Mouse (Mus musculus) embryonic facial prominence, embryonic 13.5 days (tissue): ENCODE data around the gene Ctc1. TPM values are rescaled to one million over a fixed set of nuclear protein-coding genes. Genes with fewer than 3 reads are reported as not detected.

Source experiments
- ATAC-seq: fragments of 200-750 bp; cut with Nextera tagmentation; 2 replicates; pipeline ENCODE4 v1.8.0; 2017; ENCODE audit warnings: low read depth; ENCODE audit not compliant: insufficient number of reproducible peaks, insufficient read depth, low FRiP score, low TSS enrichment
- H3K27ac ChIP-seq: fragments of 300-500 bp; sonication (generic); 2 replicates; pipeline ENCODE4 v1.5.1; 2015; ENCODE audit warnings: moderate library complexity, mild to moderate bottlenecking, inconsistent platforms
- H3K27me3 ChIP-seq: fragments of 300-500 bp; sonication (generic); 2 replicates; pipeline ENCODE4 v1.6.1; 2015; ENCODE audit warnings: mild to moderate bottlenecking, inconsistent platforms
- H3K36me3 ChIP-seq: fragments of 300-500 bp; sonication (generic); 2 replicates; pipeline ENCODE4 v1.6.1; 2015; ENCODE audit warnings: mild to moderate bottlenecking, inconsistent platforms
- H3K4me1 ChIP-seq: fragments of 300-500 bp; sonication (generic); 2 replicates; pipeline ENCODE4 v1.6.1; 2015; ENCODE audit warnings: inconsistent platforms
- H3K4me2 ChIP-seq: fragments of 300-500 bp; sonication (generic); 2 replicates; pipeline ENCODE4 v1.6.1; 2015; ENCODE audit warnings: moderate library complexity, mild to moderate bottlenecking, inconsistent platforms
- H3K4me3 ChIP-seq: fragments of 300-500 bp; sonication (generic); 2 replicates; pipeline ENCODE4 v1.5.1; 2015; ENCODE audit warnings: mild to moderate bottlenecking, inconsistent platforms
- H3K9ac ChIP-seq: fragments of 300-500 bp; sonication (generic); 2 replicates; pipeline ENCODE4 v1.6.1; 2015; ENCODE audit warnings: mild to moderate bottlenecking, inconsistent platforms
- H3K9me3 ChIP-seq: fragments of 300-500 bp; sonication (generic); 2 replicates; pipeline ENCODE4 v1.6.1; 2016; ENCODE audit warnings: inconsistent platforms
- WGBS: fragments of 180-500 bp; shearing (Covaris S2); methylation state at CpG from one replicate; pipeline ENCODE4 v1.1.7; 2015; ENCODE audit warnings: mixed read lengths; 5-methylcytosine and 5-hydroxymethylcytosine counted together
- polyA plus RNA-seq: library from polyadenylated mRNA; unstranded; fragments of >200 nt; fragmentation: Nextera tagmentation; extraction: Ambion mirVana; gene quantifications from 2 replicates; pipeline ENCODE4 v1.2.1, GENCODE M21; 2015

Gene Ctc1
- polyA plus RNA-seq, 1 experiment from 2014 or later: 53.5 TPM

DNA sequence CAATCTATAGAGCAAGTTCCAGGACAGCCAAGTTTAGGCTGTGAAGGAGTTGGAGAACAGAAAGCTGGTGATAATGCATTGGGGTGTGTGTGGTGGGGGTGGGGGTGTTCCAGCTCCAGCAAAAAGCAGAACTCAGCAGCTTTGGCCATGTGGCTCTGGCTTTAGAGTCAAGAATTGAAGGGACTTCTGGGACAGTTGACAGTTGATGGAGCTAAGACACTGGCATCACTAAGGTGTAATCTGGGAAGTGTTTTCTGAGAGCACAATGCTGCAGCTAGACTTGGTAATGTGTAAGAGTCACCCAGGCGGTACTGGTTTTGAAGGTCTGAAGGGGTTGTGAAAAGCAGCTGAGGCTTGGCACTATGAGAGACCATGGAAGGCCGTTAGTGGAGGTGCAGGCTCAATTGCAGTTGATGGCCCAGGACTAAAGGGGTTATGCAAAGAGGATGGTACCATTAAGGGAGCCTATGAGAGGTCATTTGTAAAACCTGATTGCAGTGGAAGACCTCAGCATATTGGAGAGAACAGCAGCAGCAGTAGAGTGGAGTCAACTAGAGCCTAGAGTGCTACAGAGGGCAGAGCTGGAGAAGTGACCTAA lies 37.2 kb downstream of the Ctc1 start:
- WGBS: 92% methylated on average over 2 of the region's 2 CpGs
- H3K4me1 ChIP-seq: peaks cover 15% of the 10 kb centered on the region
- no peak overlapping the region for H3K9ac ChIP-seq
- H3K9me3 ChIP-seq: no peaks in the 10 kb centered on the region
- H3K36me3 ChIP-seq: peaks cover 51% of the 10 kb centered on the region
- no peaks in the 10 kb centered on the region for H3K27me3 ChIP-seq
- H3K4me2 ChIP-seq: no peak overlapping the region
- H3K4me3 ChIP-seq: no peak overlapping the region
- H3K27ac ChIP-seq: no peak overlapping the region
- no peak for ATAC-seq

DNA sequence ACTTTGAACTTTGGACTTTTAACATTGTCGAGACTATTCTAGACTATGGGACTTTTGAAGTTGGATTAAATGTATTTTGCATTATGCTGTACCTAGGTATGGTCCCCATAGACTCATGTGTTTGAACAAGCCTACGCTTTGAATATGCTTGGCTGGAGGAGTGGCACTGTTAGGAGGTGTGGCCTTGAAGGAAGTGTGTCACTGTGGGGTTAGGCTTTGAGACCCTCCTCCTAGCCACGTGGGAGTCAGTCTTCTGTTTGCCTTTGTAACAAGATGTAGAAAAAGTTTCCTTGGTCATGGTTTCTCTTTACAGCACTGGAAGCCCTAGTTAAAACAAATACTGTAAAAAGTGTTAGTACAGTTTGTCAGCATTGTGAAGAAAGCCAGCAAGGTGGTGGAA lies 38.1 kb downstream of the Ctc1 start:
- H3K4me3 ChIP-seq: no peak overlapping the region
- peaks cover 15% of the 10 kb centered on the region for H3K4me1 ChIP-seq
- H3K4me2 ChIP-seq: no peak overlapping the region
- 78% methylated on average over 3 of the region's 3 CpGs for WGBS
- peaks cover 42% of the 10 kb centered on the region for H3K36me3 ChIP-seq
- no peak overlapping the region for H3K9ac ChIP-seq
- H3K27me3 ChIP-seq: no peaks in the 10 kb centered on the region
- H3K9me3 ChIP-seq: no peaks in the 10 kb centered on the region
- no peak for ATAC-seq
- H3K27ac ChIP-seq: no peak overlapping the region

DNA sequence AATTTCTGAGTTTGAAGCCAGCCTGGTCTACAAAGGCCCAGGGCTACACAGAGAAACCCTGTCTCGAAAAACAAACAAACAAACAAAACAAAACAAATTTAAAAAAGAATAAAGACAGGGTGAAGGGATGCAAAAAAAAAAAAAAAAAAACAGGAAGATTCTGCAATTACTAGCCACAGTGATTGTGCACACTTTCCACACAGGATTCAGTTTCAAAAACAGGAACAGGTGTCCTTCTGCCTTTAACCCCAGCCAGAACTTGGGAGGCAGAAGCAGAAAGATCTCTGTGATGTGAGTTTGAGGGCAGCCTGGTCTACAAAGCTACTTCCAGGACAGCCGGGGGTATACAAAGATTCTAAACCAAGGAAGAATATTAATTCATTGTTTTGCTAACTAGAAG lies 42.6 kb downstream of the Ctc1 start:
- Histone ChIP-seq H3K36me3 (peaks cover 12% of the 10 kb centered on the region), H3K27me3 (no peaks in the 10 kb centered on the region), H3K4me1 (peaks cover 24% of the 10 kb centered on the region), H3K4me3 (peak overlapping the region; percentile 81), H3K9me3 (no peaks in the 10 kb centered on the region), H3K4me2 (peak overlapping the region; percentile 84), H3K9ac (peak overlapping the region; percentile 76), H3K27ac (peak overlapping the region; percentile 87; the same call in 1 of the 2 replicates)
- 69% methylated on average over 2 of the region's 2 CpGs for WGBS
- ATAC-seq: no peak

DNA sequence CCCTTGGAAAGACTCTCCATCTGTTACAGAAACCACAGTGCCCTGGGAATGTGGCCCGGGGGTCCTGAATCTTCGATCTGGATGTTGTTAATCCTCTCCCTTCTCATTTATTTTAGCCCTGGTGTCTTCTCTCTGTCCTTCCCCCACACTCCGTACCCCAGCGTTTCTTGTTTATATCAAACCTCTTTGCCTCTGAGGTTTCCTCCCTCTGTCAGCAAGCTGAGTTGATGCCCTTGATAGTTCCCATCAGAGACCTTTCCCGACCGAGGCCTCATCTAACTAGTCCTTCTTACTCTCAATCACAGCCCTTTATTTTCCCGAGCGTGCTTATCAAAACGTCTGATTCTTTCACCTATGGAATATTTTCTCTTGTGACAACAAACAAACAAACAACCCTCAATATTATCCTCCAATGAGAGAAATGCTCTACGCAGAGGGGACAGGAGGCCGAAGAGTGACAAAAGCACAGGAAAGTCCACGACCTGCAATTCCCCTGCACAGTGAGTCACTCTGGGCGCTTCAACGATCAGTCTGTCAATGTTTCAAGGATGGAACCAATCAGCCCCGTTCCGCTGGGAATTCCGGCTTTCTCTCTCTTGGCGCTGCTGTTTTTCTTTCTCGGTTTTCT lies 43.1 kb downstream of the Ctc1 start:
- WGBS: under 1% methylated on average over 19 of the region's 19 CpGs
- H3K27ac ChIP-seq: peak overlapping the region; percentile 87
- H3K4me3 ChIP-seq: peak overlapping the region; percentile 81
- peaks cover 6% of the 10 kb centered on the region for H3K36me3 ChIP-seq
- H3K27me3 ChIP-seq: no peaks in the 10 kb centered on the region
- H3K9ac ChIP-seq: peak overlapping the region; percentile 76
- peaks cover 24% of the 10 kb centered on the region for H3K4me1 ChIP-seq
- ATAC-seq: no peak
- H3K9me3 ChIP-seq: no peaks in the 10 kb centered on the region
- peak overlapping the region; percentile 84 for H3K4me2 ChIP-seq

DNA sequence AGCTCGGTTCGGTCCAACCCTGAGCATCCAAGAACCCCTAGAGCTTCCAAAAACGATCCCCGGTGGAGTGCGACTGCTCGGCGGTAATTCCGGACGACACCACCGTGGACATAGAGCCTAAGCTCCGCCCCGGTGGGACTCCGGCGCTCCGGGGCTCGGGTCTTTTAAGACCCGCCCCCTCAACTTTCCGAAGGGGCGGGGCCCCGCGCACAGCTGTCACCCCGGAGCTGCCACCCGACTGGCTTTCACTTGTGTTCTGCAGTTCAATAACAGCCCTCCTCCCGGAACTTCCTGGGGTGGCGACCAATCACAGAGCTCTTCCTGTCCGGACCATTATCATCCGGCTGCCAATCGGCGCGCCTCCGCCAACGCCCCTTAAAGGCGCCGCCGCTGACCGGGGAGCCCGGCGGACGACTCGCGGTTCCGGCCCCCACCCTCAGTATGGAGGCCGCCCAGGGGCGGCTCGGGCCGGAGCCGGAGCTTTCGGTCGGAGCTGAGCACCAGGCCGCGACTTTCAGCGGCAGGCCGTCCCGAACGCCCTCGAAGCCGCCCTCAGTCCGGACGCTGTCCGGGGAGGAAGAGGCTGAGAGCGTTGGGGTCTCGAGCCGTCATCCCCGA lies 43.8 kb downstream of the Ctc1 start, which contains the start of gene Borcs6:
Gene Borcs6 (plus strand): TSS at position 361 of the 618 bp plus-strand sequence.
- 0 out of 2 replicates have a peak, but pooled peaks cover under 1% of the 10 kb centered on the region for H3K36me3 ChIP-seq
- peak; percentile 91 for ATAC-seq
- no peaks in the 10 kb centered on the region for H3K27me3 ChIP-seq
- H3K27ac ChIP-seq: peak within 1 kb of the TSS; percentile 89
- H3K4me2 ChIP-seq: peak within 1 kb of the TSS; percentile 84
- H3K4me3 ChIP-seq: peak within 1 kb of the TSS; percentile 81
- peaks cover 30% of the 10 kb centered on the region for H3K4me1 ChIP-seq
- under 1% methylated on average over 64 of the region's 64 CpGs for WGBS
- H3K9ac ChIP-seq: peak within 1 kb of the TSS; percentile 87
- no peaks in the 10 kb centered on the region for H3K9me3 ChIP-seq

DNA sequence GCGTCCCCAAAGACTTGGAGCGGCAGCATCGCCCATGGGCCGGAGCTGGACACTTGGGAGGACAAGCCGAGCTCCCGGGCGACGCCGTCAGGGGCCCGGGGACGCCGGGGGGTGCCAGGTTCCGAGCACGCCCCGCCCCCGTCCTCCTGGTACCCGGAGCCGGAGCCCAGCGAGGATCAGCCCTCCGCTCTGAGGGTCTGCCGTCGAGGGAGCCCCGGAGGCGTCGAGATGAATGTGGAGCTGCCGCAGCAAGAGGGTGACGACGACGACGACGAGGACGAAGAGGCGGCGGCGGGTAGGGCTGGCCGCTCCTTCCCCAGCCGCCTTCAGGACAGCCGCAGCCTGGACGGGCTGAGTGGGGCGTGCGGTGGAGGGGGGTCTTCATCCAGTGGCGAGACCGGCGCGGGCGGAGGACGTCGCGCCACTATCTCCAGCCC lies 44.3 kb downstream of the Ctc1 start:
- peak overlapping the region; percentile 87 for H3K9ac ChIP-seq
- H3K4me3 ChIP-seq: peak overlapping the region; percentile 81
- H3K36me3 ChIP-seq: no peaks in the 10 kb centered on the region
- WGBS: 0% methylated on average over 49 of the region's 49 CpGs
- peak overlapping the region; percentile 84 for H3K4me2 ChIP-seq
- peaks cover 34% of the 10 kb centered on the region for H3K4me1 ChIP-seq
- H3K27me3 ChIP-seq: no peaks in the 10 kb centered on the region
- no peaks in the 10 kb centered on the region for H3K9me3 ChIP-seq
- ATAC-seq: peak; percentile 24; the same call in 1 of the 2 replicates
- H3K27ac ChIP-seq: peak overlapping the region; percentile 89

DNA sequence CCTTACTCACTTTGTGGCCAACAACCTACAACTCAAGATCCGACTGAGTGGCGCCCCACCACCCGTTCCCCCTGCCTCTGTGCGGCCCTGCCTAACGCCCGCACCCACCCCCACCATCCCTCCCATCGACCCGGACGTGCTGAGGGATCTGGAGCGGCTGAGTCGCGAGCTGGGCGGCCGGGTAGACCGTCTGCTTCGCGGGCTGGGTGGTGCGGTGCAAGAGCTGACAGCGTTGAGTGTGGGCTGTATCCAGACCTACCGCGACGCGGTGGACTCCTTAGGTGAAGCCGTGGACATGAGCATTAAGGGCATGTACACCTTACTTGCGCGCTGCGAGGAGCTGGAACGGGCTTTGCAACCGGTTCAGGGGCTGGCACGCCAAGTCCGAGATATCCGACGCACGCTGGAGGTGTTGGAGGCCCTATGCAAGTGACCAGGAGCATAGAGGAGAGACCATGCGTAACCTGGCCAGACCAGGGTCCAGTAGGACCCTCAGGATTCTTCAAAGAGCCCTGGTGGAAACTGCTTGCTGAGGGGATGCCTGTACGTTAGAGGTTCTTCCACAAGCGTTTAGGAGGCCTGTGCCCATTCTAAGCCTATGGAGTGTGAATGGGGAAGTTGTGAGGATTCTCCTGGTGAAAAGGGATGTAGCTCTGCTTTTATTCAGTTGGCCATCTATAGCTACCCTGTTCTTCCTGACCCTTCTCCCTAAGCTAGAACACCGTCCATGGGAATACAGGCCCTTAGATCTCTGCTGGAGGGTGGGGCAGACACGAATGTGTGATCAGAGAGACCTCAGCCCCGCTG lies 44.9 kb downstream of the Ctc1 start:
- Histone ChIP-seq H3K27me3 (no peaks in the 10 kb centered on the region), H3K27ac (peak overlapping the region; percentile 89), H3K9me3 (no peaks in the 10 kb centered on the region), H3K9ac (peak overlapping the region; percentile 87), H3K36me3 (no peaks in the 10 kb centered on the region), H3K4me1 (peaks cover 34% of the 10 kb centered on the region), H3K4me2 (peak overlapping the region; percentile 84), H3K4me3 (peak overlapping the region; percentile 81)
- whole genome bisulfite sequencing: 2% methylated on average over 40 of the region's 40 CpGs
- peak; percentile 8; the same call in 1 of the 2 replicates for ATAC-seq

DNA sequence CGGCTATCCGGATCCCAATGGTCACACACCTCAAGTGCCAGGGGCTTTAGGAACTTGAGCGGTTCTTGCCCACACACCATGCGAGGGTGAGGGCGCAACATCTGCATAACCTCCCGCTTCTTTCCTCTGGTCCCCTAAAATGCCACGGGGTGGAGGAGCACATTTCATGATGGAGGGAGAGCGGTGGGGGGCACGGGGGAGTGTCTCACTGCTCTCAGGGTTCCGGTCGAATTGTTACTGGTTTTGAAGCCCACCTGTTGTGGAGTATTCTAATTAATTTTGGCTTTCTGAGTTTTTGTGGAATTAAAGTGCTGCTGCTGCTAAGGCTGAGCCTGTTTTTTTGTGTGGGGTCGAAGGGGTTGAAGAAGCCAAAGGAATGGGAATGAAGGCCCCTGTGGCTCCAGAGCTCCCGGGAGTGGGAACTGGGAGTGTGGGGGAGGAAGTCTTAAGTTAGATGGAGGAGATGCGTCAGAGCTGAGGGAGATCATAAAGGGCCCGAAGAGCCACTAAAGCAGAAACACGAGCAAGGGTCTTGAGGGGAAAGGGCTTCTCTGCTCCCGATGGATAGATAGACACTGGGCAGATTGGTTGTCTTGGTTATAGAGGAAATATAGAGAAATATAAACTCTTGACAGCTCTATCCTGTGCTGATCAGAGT lies 45.7 kb downstream of the Ctc1 start:
- peak overlapping the region; percentile 87 for H3K9ac ChIP-seq
- peaks cover 40% of the 10 kb centered on the region for H3K4me1 ChIP-seq

DNA sequence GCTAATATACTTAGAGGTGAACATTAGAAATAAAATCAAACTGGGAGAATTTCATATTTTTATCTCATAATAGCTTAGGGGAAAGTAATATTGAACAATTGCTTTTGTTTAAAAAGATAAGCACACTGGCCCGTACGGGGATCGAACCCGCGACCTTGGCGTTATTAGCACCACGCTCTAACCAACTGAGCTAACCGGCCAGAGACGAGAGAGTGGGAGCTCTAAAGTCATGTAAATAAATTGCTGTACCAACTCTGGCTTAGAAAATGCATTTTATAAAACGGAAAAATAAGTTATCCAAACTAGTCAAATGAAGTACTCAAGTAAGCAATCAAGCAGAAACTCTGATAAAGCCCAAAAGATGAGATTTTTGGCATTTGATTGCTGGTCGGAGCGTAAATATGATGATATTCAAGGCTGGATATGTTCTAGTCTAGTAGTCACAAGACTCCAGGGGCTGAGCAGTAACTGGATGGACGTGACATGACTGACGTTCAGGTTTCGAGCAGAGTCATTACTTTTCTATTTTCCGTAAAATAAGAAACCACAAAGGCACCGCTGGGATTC lies 46.6 kb downstream of the Ctc1 start:
- no peak overlapping the region for H3K9ac ChIP-seq
- H3K4me3 ChIP-seq: peak overlapping the region; percentile 78
- peak overlapping the region; percentile 84 for H3K4me2 ChIP-seq
- under 1% methylated on average over 17 of the region's 17 CpGs for WGBS
- H3K36me3 ChIP-seq: no peaks in the 10 kb centered on the region
- H3K4me1 ChIP-seq: peaks cover 47% of the 10 kb centered on the region
- peak overlapping the region; percentile 64; the same call in 1 of the 2 replicates for H3K27ac ChIP-seq
- no peak for ATAC-seq
- H3K27me3 ChIP-seq: no peaks in the 10 kb centered on the region
- no peaks in the 10 kb centered on the region for H3K9me3 ChIP-seq

More for the DNA sequence above, 45.7 kb downstream of the Ctc1 start:
- no peak for ATAC-seq
- Histone ChIP-seq H3K27me3 (no peaks in the 10 kb centered on the region), H3K9me3 (no peaks in the 10 kb centered on the region), H3K36me3 (no peaks in the 10 kb centered on the region), H3K4me3 (peak overlapping the region; percentile 81), H3K4me2 (peak overlapping the region; percentile 84), H3K27ac (no peak overlapping the region)
- WGBS: 9% methylated on average over 17 of the region's 17 CpGs

DNA sequence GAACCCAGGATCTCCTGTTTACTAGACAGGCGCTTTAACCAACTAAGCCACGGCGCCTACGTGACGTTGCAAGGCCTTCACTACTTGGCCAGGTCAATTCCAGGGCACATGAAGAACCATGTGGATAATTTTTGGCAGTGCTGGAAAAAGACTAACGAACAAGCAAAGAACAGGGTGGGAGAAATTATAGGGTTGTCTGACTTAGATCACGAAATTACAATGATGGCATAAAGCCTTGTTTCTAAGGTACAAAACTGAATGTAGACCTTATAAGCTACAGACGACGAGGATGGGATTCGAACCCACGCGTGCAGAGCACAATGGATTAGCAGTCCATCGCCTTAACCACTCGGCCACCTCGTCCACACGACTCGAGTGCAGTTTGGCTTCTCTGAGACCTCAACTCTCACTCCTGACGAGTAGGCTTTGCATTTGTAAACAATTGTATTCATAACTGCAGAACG lies 47.1 kb downstream of the Ctc1 start:
- Histone ChIP-seq H3K4me3 (peak overlapping the region; percentile 78), H3K27ac (peak overlapping the region; percentile 84), H3K9me3 (no peaks in the 10 kb centered on the region), H3K9ac (peak overlapping the region; percentile 67), H3K27me3 (no peaks in the 10 kb centered on the region), H3K4me1 (peaks cover 51% of the 10 kb centered on the region), H3K36me3 (no peaks in the 10 kb centered on the region), H3K4me2 (peak overlapping the region; percentile 84)
- WGBS: under 1% methylated on average over 19 of the region's 19 CpGs
- no peak for ATAC-seq
